8 mouse cellular contexts compared by ENCODE assay signal in the genomic region with DNA sequence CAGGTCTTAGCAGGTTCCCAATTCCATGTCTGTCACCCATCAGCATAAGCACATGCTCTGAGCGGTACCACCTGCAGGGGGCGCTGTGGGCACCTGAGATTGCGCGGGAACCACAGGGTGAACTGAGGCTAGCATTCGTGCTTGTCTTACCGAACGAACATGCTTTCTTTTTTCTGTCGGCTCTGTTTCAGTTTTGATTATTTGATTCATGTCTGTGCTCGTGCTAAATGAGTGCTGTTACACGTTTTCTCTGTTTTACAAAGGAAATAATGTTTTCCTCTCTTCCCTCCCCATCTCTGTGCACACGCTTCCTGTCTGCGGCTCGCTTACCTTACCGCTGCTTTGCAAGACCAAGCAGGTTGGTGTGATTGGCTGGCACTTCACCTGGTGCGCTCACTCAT. TPM values are rescaled to one million over a fixed set of nuclear protein-coding genes. Genes with fewer than 3 reads are reported as not detected.
DNase-seq lines count a peak whose midpoint lies in the region; ATAC-seq and TF ChIP-seq lines count a peak whose summit lies in the region.
"Had no signal": no experiment of that assay in that cellular context is flagged by ENCODE, and none has a peak within 500 bp of the region (broad histone marks: within the 10 kb centered on the region; RNA-seq: fewer than 3 reads in every experiment).

No protein-coding gene starts in this region.

- no peak overlapping the region for H3K4me2 ChIP-seq in kidney, embryonic 14.5 days (replicated peaks; ENCODE audit: low read depth, low read length)
- peak overlapping the region; percentile 57 for H3K4me2 ChIP-seq in liver, embryonic 13.5 days

- H3K36me3 ChIP-seq in kidney, embryonic 14.5 days (ENCODE audit: control insufficient read depth, insufficient read depth, low read length), result peaks cover 37% of the 10 kb centered on the region
- H3K36me3 ChIP-seq in ES-E14 (ENCODE audit: control insufficient read depth, insufficient read depth, low read length, poor library complexity, severe bottlenecking), result no peaks in the 10 kb centered on the region
- peaks cover 5% of the 10 kb centered on the region; the same call in 1 of the 2 replicates for H3K36me3 ChIP-seq in liver, embryonic 13.5 days
- peaks cover 2% of the 10 kb centered on the region; the same call in 1 of the 2 replicates for H3K36me3 ChIP-seq in small intestine, adult 2 months (ENCODE audit: control insufficient read depth, insufficient read depth, low read length)

- no peak overlapping the region for H3K27ac ChIP-seq in kidney, embryonic 14.5 days (ENCODE audit: low read depth, low read length)
- H3K27ac ChIP-seq in ES-E14 (ENCODE audit: insufficient read depth, low read depth, low read length, poor library complexity, severe bottlenecking), result no peak overlapping the region
- H3K27ac ChIP-seq in liver, embryonic 13.5 days, result no peak overlapping the region
- H3K27ac ChIP-seq in small intestine, adult 2 months (ENCODE audit: insufficient read depth, low read depth, low read length), result no peak overlapping the region

- H3K9ac ChIP-seq in kidney, embryonic 14.5 days (ENCODE audit: low read depth, low read length), result no peak overlapping the region
- H3K9ac ChIP-seq in ES-E14 (ENCODE audit: insufficient read depth, low read depth, low read length, poor library complexity, severe bottlenecking), result peak overlapping the region; percentile 30; the same call in 1 of the 2 replicates
- H3K9ac ChIP-seq in liver, embryonic 13.5 days, result peak overlapping the region; percentile 23; the same call in 1 of the 2 replicates

- no peaks in the 10 kb centered on the region for H3K9me3 ChIP-seq in kidney, embryonic 14.5 days (ENCODE audit: control insufficient read depth, low read length)
- no peaks in the 10 kb centered on the region for H3K9me3 ChIP-seq in ES-E14 (ENCODE audit: control insufficient read depth, insufficient read depth, low read depth, low read length)
- no peaks in the 10 kb centered on the region for H3K9me3 ChIP-seq in liver, embryonic 13.5 days (replicated peaks)

- no peak for ATAC-seq in kidney, embryonic 14.5 days (ENCODE audit: low FRiP score, low TSS enrichment)
- ATAC-seq in liver, embryonic 13.5 days (ENCODE audit: low read depth), result no peak

- TF ChIP-seq POLR2A in small intestine, adult 2 months (IDR thresholded peaks at IDR 0.05; ENCODE audit: low read depth, low read length), result no peak

- peak; percentile 77; the same call in 1 of the 2 replicates for TF ChIP-seq CTCF in small intestine, adult 2 months (IDR thresholded peaks at IDR 0.05; ENCODE audit: extremely low read depth, insufficient read length, insufficient replicate concordance, low read depth, low read length)

- peak; percentile 56 to 61 for DNase-seq in kidney, postnatal 4 days
- DNase-seq in ES-E14 (ENCODE audit: low read depth, low spot score), result peak; percentile 59
- DNase-seq in adrenal gland, postnatal 36 days, result peak; percentile 33 to 53
- peak; percentile 22 for DNase-seq in gastrocnemius, postnatal 14 days
- DNase-seq in liver, embryonic 13.5 days, result peak; percentile 65

- in situ Hi-C loops in ES-E14 (cut with MboI; ENCODE audit: low sequenced_read_pairs in 2 of 2, unreplicated experiment in 2 of 2), result no loop called here

- no peak overlapping the region for H3K4me3 ChIP-seq in kidney, embryonic 14.5 days (ENCODE audit: low read length)
- H3K4me3 ChIP-seq in ES-E14 (ENCODE audit: insufficient read depth in 1 of 2, low read depth in 1 of 2, low read length in 2 of 2, poor library complexity in 1 of 2, severe bottlenecking in 1 of 2), result peak overlapping the region; percentile 7 to 38; a peak in 2 of 4 replicates
- peak overlapping the region; percentile 40 for H3K4me3 ChIP-seq in liver, embryonic 13.5 days (replicated peaks)
- H3K4me3 ChIP-seq in small intestine, adult 2 months (ENCODE audit: low read depth, low read length), result no peak overlapping the region

- no peaks in the 10 kb centered on the region for H3K4me1 ChIP-seq in kidney, embryonic 14.5 days (ENCODE audit: control insufficient read depth, insufficient read depth, low read length)
- H3K4me1 ChIP-seq in ES-E14 (ENCODE audit: control insufficient read depth in 2 of 2, insufficient read depth in 2 of 2, low read length in 2 of 2, poor library complexity in 1 of 2), result no peaks in the 10 kb centered on the region
- H3K4me1 ChIP-seq in liver, embryonic 13.5 days (replicated peaks), result no peaks in the 10 kb centered on the region; the same call in none of the 2 replicates
- no peaks in the 10 kb centered on the region for H3K4me1 ChIP-seq in small intestine, adult 2 months (ENCODE audit: control insufficient read depth, insufficient read depth, insufficient read length, low read length)

- intact Hi-C loops in gastrocnemius, postnatal 14 days (cut with DNase I; ENCODE audit: low total_unique reads), result no loop called here

- H3K27me3 ChIP-seq in kidney, embryonic 14.5 days (ENCODE audit: control insufficient read depth, insufficient read depth, low read length), result no peaks in the 10 kb centered on the region
- no peaks in the 10 kb centered on the region for H3K27me3 ChIP-seq in liver, embryonic 13.5 days
- no peaks in the 10 kb centered on the region for H3K27me3 ChIP-seq in small intestine, adult 2 months (ENCODE audit: control insufficient read depth, insufficient read depth, low read length)

- WGBS in kidney, embryonic 14.5 days, result 43% methylated on average over 15 of the region's 15 CpGs
- WGBS in liver, embryonic 13.5 days (ENCODE audit: insufficient replicate concordance), result 19% methylated on average over 15 of the region's 15 CpGs
- 62% methylated on average over 15 of the region's 15 CpGs for WGBS in small intestine, adult 2 months

TF ChIP-seq in ES-E14, 5 proteins besides CTCF, POLR2A, EP300 and RAD21:
- TF ChIP-seq MAFK (IDR thresholded peaks at IDR 0.05; ENCODE audit: insufficient read depth, low read depth, low read length) (no peak), ZNF384 (IDR thresholded peaks at IDR 0.05; ENCODE audit: low read depth, low read length) (no peak), ZC3H11A (IDR thresholded peaks at IDR 0.05; ENCODE audit: borderline replicate concordance, low read depth, low read length) (no peak), HCFC1 (IDR thresholded peaks at IDR 0.05; ENCODE audit: borderline replicate concordance, insufficient read depth, low read length) (no peak), CHD2 (IDR thresholded peaks at IDR 0.05; ENCODE audit: low read depth, low read length) (no peak)

RNA-seq across cellular contexts. Expression of a gene that starts 23.2 kb away (rescaled TPM):
- 65.3 and 71.0 TPM in 2 replicates for polyA plus RNA-seq in kidney, embryonic 14.5 days (2014; fragmentation: Nextera tagmentation; extraction: Ambion mirVana)
- 10.7 and 11.1 TPM in 2 replicates for total RNA-seq in ES-E14 (2012; rRNA removed)
- 10 to 100 TPM; 24.1 to 31.1 TPM for total RNA-seq in adrenal gland, postnatal 36 days (2021)
- 1 to 10 TPM; 6.8 to 7.4 TPM for total RNA-seq in gastrocnemius, postnatal 14 days (2021)
- 13.3 and 13.8 TPM in 2 replicates for polyA plus RNA-seq in liver, embryonic 13.5 days (2015; fragmentation: Nextera tagmentation; extraction: Ambion mirVana)
- 0.72 and 0.89 TPM in 2 replicates for polyA plus RNA-seq in small intestine, adult 2 months (2012; rRNA removed)

RNA-seq across cellular contexts. Expression of a gene that starts 28.1 kb away (rescaled TPM):
- 1.3 and 1.5 TPM in 2 replicates for polyA plus RNA-seq in kidney, embryonic 14.5 days (2014; fragmentation: Nextera tagmentation; extraction: Ambion mirVana)
- not detected in 2 replicates for total RNA-seq in ES-E14 (2012; rRNA removed)
- total RNA-seq in adrenal gland, postnatal 36 days (2021), result not detected
- total RNA-seq in gastrocnemius, postnatal 14 days (2021), result not detected
- polyA plus RNA-seq in liver, embryonic 13.5 days (2015; fragmentation: Nextera tagmentation; extraction: Ambion mirVana), result 0.60 and 0.82 TPM in 2 replicates
- not detected in 2 replicates for polyA plus RNA-seq in small intestine, adult 2 months (2012; rRNA removed)

RNA-seq across cellular contexts. Expression of a gene that starts 44.1 kb away (rescaled TPM):
- polyA plus RNA-seq in kidney, embryonic 14.5 days (2014; fragmentation: Nextera tagmentation; extraction: Ambion mirVana), result not detected in 2 replicates
- total RNA-seq in ES-E14 (2012; rRNA removed), result not detected in 2 replicates
- total RNA-seq in adrenal gland, postnatal 36 days (2021), result not detected
- total RNA-seq in gastrocnemius, postnatal 14 days (2021), result not detected
- not detected in 2 replicates for polyA plus RNA-seq in liver, embryonic 13.5 days (2015; fragmentation: Nextera tagmentation; extraction: Ambion mirVana)
- 0.30 and 0.41 TPM in 2 replicates for polyA plus RNA-seq in small intestine, adult 2 months (2012; rRNA removed)
- polyA plus RNA-seq: stomach, embryonic 14.5 days had no signal

Comparison
In these comparisons a context has a peak if more than half of its experiments do, and no peak if none do; other contexts are left out.
1. H3K4me3 ChIP-seq: peak in ES-E14 (2 of 2) and liver, embryonic 13.5 days (single experiment); none in kidney, embryonic 14.5 days (single experiment) and small intestine, adult 2 months (single experiment).
2. Peak in every context shown above with its lines, with median percentiles within 50 percentile points of each other: DNase-seq.